Mouse (Mus musculus) CH12.LX (cell line): ENCODE measurements around the gene Pfdn6. TPM values are rescaled to one million over a fixed set of nuclear protein-coding genes. Genes with fewer than 3 reads are reported as not detected.

ENCODE experiments used
- DNase-seq: peaks from one replicate; pipeline ENCODE4 v3.0.0-alpha.2; 2013; ENCODE audit errors: extremely low read depth
- H3K27ac ChIP-seq: 2 replicates; pipeline ENCODE4 v1.5.1; 2012; ENCODE audit warnings: low read depth, mild to moderate bottlenecking, control low read depth, moderate library complexity; ENCODE audit not compliant: insufficient read depth
- H3K27me3 ChIP-seq: replicated peaks from 2 replicates; pipeline ENCODE3; 2012; ENCODE audit warnings: inconsistent platforms
- H3K36me3 ChIP-seq, 2 experiments: replicated peaks in 1 of 2; 2 replicates each; pipeline versions ENCODE3 to v1.6.1; 2012; ENCODE audit warnings: inconsistent platforms in 1 of 2, low read length in 1 of 2, mild to moderate bottlenecking in 1 of 2, mixed read lengths in 1 of 2, moderate library complexity in 1 of 2; ENCODE audit not compliant: control insufficient read depth in 1 of 2, insufficient read depth in 1 of 2
- H3K4me1 ChIP-seq, 2 experiments: 2 replicates each; pipeline ENCODE4 v1.6.1; 2012; ENCODE audit warnings: inconsistent platforms in 1 of 2, moderate library complexity in 1 of 2; ENCODE audit not compliant: insufficient read depth in 2 of 2, control insufficient read depth in 1 of 2
- H3K4me2 ChIP-seq: 2 replicates; pipeline ENCODE4 v1.6.1; 2012; ENCODE audit warnings: low read depth, mild to moderate bottlenecking, control low read depth; ENCODE audit not compliant: poor library complexity, insufficient read depth, severe bottlenecking
- H3K4me3 ChIP-seq, 3 experiments: fragments of 150-350 bp in 1 of 3; sonication (generic) in 1 of 3; replicated peaks in 1 of 3; 2 replicates each; pipeline versions ENCODE3 to v1.5.1; 2011 to 2012; ENCODE audit warnings: low read depth in 2 of 3, low read length in 2 of 3, mild to moderate bottlenecking in 2 of 3, moderate library complexity in 2 of 3, control low read depth in 1 of 3, improper control_type of control experiment in 1 of 3, inconsistent platforms in 1 of 3, mixed read lengths in 1 of 3; ENCODE audit not compliant: poor library complexity in 1 of 3
- H3K79me2 ChIP-seq: replicated peaks from 2 replicates; pipeline ENCODE4 v1.6.1; 2012; ENCODE audit warnings: mild to moderate bottlenecking, moderate library complexity; ENCODE audit not compliant: control insufficient read depth, poor library complexity, insufficient read depth, severe bottlenecking; ENCODE audit errors: extremely low read depth
- H3K9ac ChIP-seq: 2 replicates; pipeline ENCODE4 v1.6.1; 2012; ENCODE audit warnings: low read depth, mild to moderate bottlenecking, control low read depth, moderate library complexity; ENCODE audit not compliant: insufficient read depth
- H3K9me3 ChIP-seq: replicated peaks from 2 replicates; pipeline ENCODE3; 2012; ENCODE audit warnings: low read length, inconsistent platforms, mixed read lengths
- BHLHE40 ChIP-seq: IDR thresholded peaks from 2 replicates; pipeline ENCODE4 v1.6.1; 2011; ENCODE audit warnings: mild to moderate bottlenecking, low read depth, low read length, improper control_type of control experiment
- CHD1 ChIP-seq: IDR thresholded peaks from 2 replicates; pipeline ENCODE4 v1.6.1; 2012; ENCODE audit warnings: low read depth, low read length, improper control_type of control experiment, inconsistent platforms
- CHD2 ChIP-seq: IDR thresholded peaks from 2 replicates; pipeline ENCODE4 v1.6.1; 2011; ENCODE audit warnings: low read length, improper control_type of control experiment
- CTCF ChIP-seq, 2 experiments: IDR thresholded peaks in 1 of 2; conservative IDR thresholded peaks in 1 of 2; 2 replicates each; pipeline ENCODE4 v1.5.1; 2011 to 2012; ENCODE audit warnings: low read depth in 2 of 2, low read length in 2 of 2, improper control_type of control experiment in 1 of 2, inconsistent platforms in 1 of 2, mild to moderate bottlenecking in 1 of 2, moderate library complexity in 1 of 2
- E2F4 ChIP-seq: IDR thresholded peaks from 2 replicates; pipeline ENCODE4 v1.6.1; 2011; ENCODE audit warnings: low read depth, low read length, improper control_type of control experiment; ENCODE audit not compliant: insufficient replicate concordance
- ETS1 ChIP-seq: conservative IDR thresholded peaks from 2 replicates; pipeline ENCODE4 v1.6.1; 2012; ENCODE audit warnings: low read depth, mild to moderate bottlenecking, inconsistent platforms, low read length, improper control_type of control experiment, moderate library complexity
- JUND ChIP-seq: conservative IDR thresholded peaks from 2 replicates; pipeline ENCODE4 v1.6.1; 2011; ENCODE audit warnings: low read depth, low read length, improper control_type of control experiment
- KAT2A ChIP-seq: IDR thresholded peaks from 2 replicates; pipeline ENCODE4 v1.6.1; 2012; ENCODE audit warnings: low read length, improper control_type of control experiment, inconsistent platforms; ENCODE audit not compliant: insufficient replicate concordance
- MAX ChIP-seq: IDR thresholded peaks from 2 replicates; pipeline ENCODE4 v1.6.1; 2011; ENCODE audit warnings: low read length, improper control_type of control experiment
- MAZ ChIP-seq: IDR thresholded peaks from 2 replicates; pipeline ENCODE4 v1.6.1; 2012; ENCODE audit warnings: low read depth, mild to moderate bottlenecking, inconsistent platforms, low read length, improper control_type of control experiment, moderate library complexity
- NRF1 ChIP-seq: IDR thresholded peaks from 2 replicates; pipeline ENCODE4 v1.6.1; 2014; ENCODE audit warnings: low read depth, mild to moderate bottlenecking, inconsistent platforms, low read length, improper control_type of control experiment, moderate library complexity
- PAX5 ChIP-seq: IDR thresholded peaks from 2 replicates; pipeline ENCODE4 v1.6.1; 2012; ENCODE audit warnings: low read length, inconsistent platforms, mixed read lengths
- POLR2AphosphoS2 ChIP-seq: IDR thresholded peaks from 2 replicates; pipeline ENCODE4 v1.6.1; 2011; ENCODE audit warnings: low read depth, low read length, improper control_type of control experiment
- RAD21 ChIP-seq: IDR thresholded peaks from 2 replicates; pipeline ENCODE4 v1.6.1; 2011; ENCODE audit warnings: low read depth, mild to moderate bottlenecking, low read length, improper control_type of control experiment, moderate library complexity
- TBP ChIP-seq: conservative IDR thresholded peaks from 2 replicates; pipeline ENCODE4 v1.6.1; 2011; ENCODE audit warnings: low read depth, low read length, improper control_type of control experiment
- USF2 ChIP-seq: conservative IDR thresholded peaks from 2 replicates; pipeline ENCODE4 v1.6.1; 2011; ENCODE audit warnings: low read depth, low read length, improper control_type of control experiment
- ZKSCAN1 ChIP-seq: IDR thresholded peaks from 2 replicates; pipeline ENCODE4 v1.6.1; 2012; ENCODE audit warnings: low read depth, inconsistent platforms, low read length, improper control_type of control experiment, borderline replicate concordance
- ZMIZ1 ChIP-seq: IDR thresholded peaks from 2 replicates; pipeline ENCODE4 v1.6.1; 2012; ENCODE audit warnings: low read depth, mild to moderate bottlenecking, inconsistent platforms, low read length, improper control_type of control experiment
- ZNF384 ChIP-seq: IDR thresholded peaks from 2 replicates; pipeline ENCODE4 v1.6.1; 2012; ENCODE audit warnings: low read depth, low read length, improper control_type of control experiment, inconsistent platforms
- dilution Hi-C: fragments of 300-500 bp; cut with MboI; formaldehyde crosslinking; loops from 2 replicates; pipeline ENCODE4 v1.14.3; 2020; ENCODE audit warnings: low sequenced_read_pairs; ENCODE audit not compliant: extremely low pct_unique_long_range_greater_than_20kb, extremely low pct_ligation_motif_present
- in situ Hi-C: fragments of 300-500 bp; cut with MboI; formaldehyde crosslinking; loops from 3 replicates; pipeline ENCODE4 v1.14.3; 2019; ENCODE audit warnings: low sequenced_read_pairs, low pct_ligation_motif_present, low pct_unique_long_range_greater_than_20kb, mixed read lengths
- polyA plus RNA-seq: library from polyadenylated mRNA; unstranded; fragments of >175 nt; gene quantifications from 2 replicates; pipeline ENCODE4 v1.2.1, GENCODE M21; 2012; ENCODE audit warnings: low read depth; ENCODE audit not compliant: insufficient read length
- total RNA-seq, 2 experiments: library from RNA; depleted of rRNA; stranded (reverse); fragments of 300-350 nt in 1 of 2; fragments of >200 nt in 1 of 2; gene quantifications; 2 replicates each; pipeline ENCODE4 v1.2.3; 2012 to 2014

Gene Pfdn6
- total and polyA plus RNA-seq, 3 experiments: 92.3 to 140 (median 109) TPM

DNA sequence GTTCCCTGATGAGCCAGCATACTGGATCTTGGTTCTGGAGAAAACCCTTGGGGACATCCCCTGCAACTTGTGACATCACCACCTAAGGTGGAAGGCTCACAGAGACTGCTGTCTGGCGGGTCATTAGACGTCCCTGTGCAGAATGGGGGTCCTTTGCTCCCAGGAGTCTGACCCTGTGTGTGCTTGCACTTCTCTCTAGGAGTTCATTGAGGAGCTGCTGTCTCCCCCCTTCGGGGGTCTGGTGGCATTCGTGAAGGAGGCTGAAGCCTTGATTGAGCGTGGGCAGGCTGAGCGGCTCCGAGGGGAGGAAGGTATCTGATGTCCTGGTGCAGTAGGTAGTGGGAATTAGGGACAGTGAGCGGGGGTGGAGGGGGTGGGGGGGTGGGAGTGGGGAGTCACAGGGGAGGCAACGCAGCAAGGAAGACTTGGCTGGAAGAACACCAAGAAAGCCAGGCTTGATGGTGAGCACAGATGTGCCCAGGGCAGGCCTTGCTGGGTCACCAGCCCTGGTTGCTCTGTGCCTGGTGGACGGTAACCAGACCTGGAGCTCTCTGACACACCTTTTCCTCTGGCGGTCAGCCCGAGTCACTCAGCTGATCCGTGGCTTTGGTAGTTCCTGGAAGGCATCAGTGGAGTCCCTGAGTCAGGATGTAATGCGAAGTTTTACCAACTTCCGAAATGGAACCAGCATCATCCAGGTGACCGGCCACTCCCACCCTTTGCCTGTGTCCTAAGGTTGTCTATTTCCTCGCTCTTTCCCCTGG, 25.1 kb upstream of the Pfdn6 start:
- H3K4me2 ChIP-seq: no peak overlapping the region
- H3K79me2 ChIP-seq: no peaks in the 10 kb centered on the region
- in situ Hi-C loops: loop anchor here (5.0 kb wide), 1 partner anchor 1337 kb away; no protein-coding TSS in a partner anchor
- dilution Hi-C loops: no loop called here
- TF ChIP-seq MAX (no peak), CTCF (conservative IDR thresholded peaks at IDR 0.05 in 1 of 2, IDR thresholded peaks at IDR 0.05 in 1 of 2; ENCODE audit: low read depth in 2 of 2, low read length in 2 of 2) (no peak), ETS1 (no peak), MAZ (no peak), ZNF384 (no peak), ZKSCAN1 (no peak), E2F4 (no peak), USF2 (no peak), NRF1 (no peak), JUND (no peak), RAD21 (no peak), KAT2A (no peak), TBP (no peak), POLR2AphosphoS2 (no peak), BHLHE40 (no peak), PAX5 (no peak), CHD2 (no peak), CHD1 (no peak), ZMIZ1 (no peak)
- TF ChIP-seq, all 38 proteins: peak for 0
- H3K27ac ChIP-seq: no peak overlapping the region
- DNase-seq: no peak
- H3K9me3 ChIP-seq: peaks cover 4% of the 10 kb centered on the region
- H3K4me1 ChIP-seq: peaks cover 0 to 3% of the 10 kb centered on the region in 2 experiments; a peak in 1 of 4 replicates
- H3K27me3 ChIP-seq: no peaks in the 10 kb centered on the region
- no peak overlapping the region for H3K4me3 ChIP-seq
- no peak overlapping the region for H3K9ac ChIP-seq
- peaks cover 46 to 51% of the 10 kb centered on the region in 2 experiments for H3K36me3 ChIP-seq

DNA sequence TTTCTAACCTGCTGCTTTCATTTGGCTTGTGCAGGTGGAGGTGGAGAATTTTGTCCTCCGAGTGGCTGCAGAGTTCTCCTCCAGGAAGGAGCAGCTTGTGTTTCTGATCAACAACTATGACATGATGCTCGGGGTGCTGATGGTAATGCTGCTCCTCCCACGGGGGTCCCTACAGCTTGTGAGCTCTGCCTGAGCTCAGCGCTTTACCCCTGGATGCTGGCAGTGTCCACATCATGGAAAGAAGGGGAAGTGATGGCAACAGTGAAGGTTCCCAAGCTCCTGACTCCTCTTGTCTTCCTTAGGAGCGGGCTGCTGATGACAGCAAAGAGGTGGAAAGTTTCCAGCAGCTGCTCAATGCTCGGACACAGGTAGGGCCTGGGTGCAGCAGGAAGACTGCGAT, 22.7 kb upstream of the Pfdn6 start:
- dilution Hi-C loops: no loop called here
- peaks cover 63 to 74% of the 10 kb centered on the region in 2 experiments for H3K36me3 ChIP-seq
- in situ Hi-C loops: no loop called here
- no peaks in the 10 kb centered on the region for H3K27me3 ChIP-seq
- TF ChIP-seq ZKSCAN1: no peak
- no peak for TF ChIP-seq ETS1
- H3K79me2 ChIP-seq: no peaks in the 10 kb centered on the region
- H3K9ac ChIP-seq: no peak overlapping the region
- no peak overlapping the region for H3K27ac ChIP-seq
- no peaks in the 10 kb centered on the region for H3K9me3 ChIP-seq
- peaks cover 2 to 14% of the 10 kb centered on the region in 2 experiments for H3K4me1 ChIP-seq
- DNase-seq: no peak
- no peak overlapping the region for H3K4me2 ChIP-seq
- no peak overlapping the region for H3K4me3 ChIP-seq
